In genomic region chr2:78931358-78931757, GRCm38 (mm10) we compare ENCODE assay signal across 9 mouse cellular contexts.
DNase-seq lines count a peak whose midpoint lies in the region; ATAC-seq lines count a peak whose summit lies in the region.
"Had no signal": no experiment of that assay in that cellular context is flagged by ENCODE, and none has a peak within 500 bp of the region (broad histone marks: within the 10 kb centered on the region; RNA-seq: fewer than 3 reads in every experiment).

No protein-coding gene starts in this region.

- H3K36me3 ChIP-seq in kidney, embryonic 14.5 days (ENCODE audit: control insufficient read depth, insufficient read depth, low read length): no peaks in the 10 kb centered on the region

- DNase-seq in kidney, adult 18-20 months: no peak
- DNase-seq in CD4-positive helper T cell, adult 2 months (ENCODE audit: low read depth, low spot score): peak; percentile 30
- peak; percentile 34 for DNase-seq in NIH3T3 (ENCODE audit: low read depth)
- DNase-seq in frontal cortex, postnatal 14 days (ENCODE audit: low spot score in 2 of 2): no peak
- no peak for DNase-seq in frontal cortex, postnatal 10 days (ENCODE audit: low spot score in 2 of 2)
- DNase-seq in adrenal gland, postnatal 14 days: no peak
- DNase-seq: gastrocnemius, postnatal 14 days had no signal

- H3K9ac ChIP-seq in kidney, embryonic 14.5 days (ENCODE audit: low read depth, low read length): no peak overlapping the region

- no peaks in the 10 kb centered on the region for H3K4me1 ChIP-seq in kidney, embryonic 14.5 days (ENCODE audit: control insufficient read depth, insufficient read depth, low read length)

- no peak overlapping the region for H3K4me3 ChIP-seq in kidney, embryonic 14.5 days (ENCODE audit: low read length)

- no peaks in the 10 kb centered on the region for H3K9me3 ChIP-seq in kidney, embryonic 14.5 days (ENCODE audit: control insufficient read depth, low read length)

- H3K27ac ChIP-seq in kidney, embryonic 14.5 days (ENCODE audit: low read depth, low read length): no peak overlapping the region

- no peak overlapping the region for H3K4me2 ChIP-seq in kidney, embryonic 14.5 days (replicated peaks; ENCODE audit: low read depth, low read length)

- no peaks in the 10 kb centered on the region for H3K27me3 ChIP-seq in kidney, embryonic 14.5 days (ENCODE audit: control insufficient read depth, insufficient read depth, low read length)

- WGBS in kidney, embryonic 14.5 days: 52% methylated on average over 2 of the region's 2 CpGs

- ATAC-seq in kidney, embryonic 14.5 days (ENCODE audit: low FRiP score, low TSS enrichment): 0 out of 2 replicates have a peak, but pooled peaks have one; percentile 16
- ATAC-seq in hematopoietic stem cell, adult 5-6 weeks (replicated peaks in 1 of 2; ENCODE audit: insufficient read depth in 1 of 2, low FRiP score in 2 of 2, low TSS enrichment in 1 of 2, low read depth in 1 of 2, poor library complexity in 2 of 2, severe bottlenecking in 2 of 2): peak; percentile 42 to 49; a peak in 3 of 4 replicates

Comparison
In these comparisons a context has a peak if more than half of its experiments do, and no peak if none do; other contexts are left out.
1. DNase-seq: peak in CD4-positive helper T cell, adult 2 months (single experiment) and NIH3T3 (single experiment); none in kidney, adult 18-20 months (single experiment), frontal cortex, postnatal 14 days (0 of 2), frontal cortex, postnatal 10 days (0 of 2) and adrenal gland, postnatal 14 days (single experiment).